Mouse (Mus musculus): Measurements from ENCODE around the gene Scp2. TPM values are rescaled to one million over a fixed set of nuclear protein-coding genes. Genes with fewer than 3 reads are reported as not detected.
A peak's percentile ranks its signal among the peaks of the same experiment; 100 is the strongest.

Scp2 gene
- polyA plus RNA-seq, 1 experiment from 2014 or later, result 349 TPM

DNA sequence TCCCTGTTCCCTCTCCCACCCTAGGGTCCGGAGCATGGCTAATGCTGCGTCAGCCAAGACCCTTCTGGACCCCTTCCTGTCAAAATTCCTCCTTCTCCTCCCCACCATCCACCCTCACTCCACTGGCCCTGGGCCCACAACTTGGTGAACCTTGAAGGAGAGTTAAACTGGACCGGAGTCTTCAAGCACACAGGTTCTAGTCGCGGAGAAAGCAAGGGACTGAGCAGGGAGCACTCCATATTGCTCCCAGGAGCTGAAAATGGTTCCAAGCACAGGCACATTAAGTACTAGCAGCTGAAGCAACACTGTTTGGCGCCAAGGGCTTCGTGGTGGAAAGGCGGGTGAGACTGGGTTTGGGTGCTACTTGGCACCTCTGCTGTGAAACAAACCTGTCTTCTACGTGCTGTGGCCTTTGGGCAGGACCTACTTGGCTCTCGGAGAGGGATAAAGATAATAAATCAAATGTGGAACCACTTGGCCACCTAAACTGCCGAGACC lies 112.4 kb downstream of the Scp2 start:
- no peak overlapping the region for H3K27ac ChIP-seq (replicated peaks)
- ATAC-seq (ENCODE audit: insufficient read depth), result no peak
- H3K4me1 ChIP-seq (replicated peaks), result peaks cover 16% of the 10 kb centered on the region
- no peaks in the 10 kb centered on the region for H3K36me3 ChIP-seq (replicated peaks)
- H3K9me3 ChIP-seq (replicated peaks), result no peaks in the 10 kb centered on the region
- WGBS (ENCODE audit: insufficient replicate concordance), result 34% methylated on average over 11 of the region's 11 CpGs
- peak overlapping the region; percentile 71 for H3K4me2 ChIP-seq
- peak overlapping the region; percentile 46 for H3K4me3 ChIP-seq (replicated peaks)
- H3K27me3 ChIP-seq, result peaks cover 70% of the 10 kb centered on the region
- H3K9ac ChIP-seq, result no peak overlapping the region

- Histone ChIP-seq H3K27ac (replicated peaks) (no peak overlapping the region), H3K27me3 (peaks cover 70% of the 10 kb centered on the region), H3K9ac (no peak overlapping the region), H3K4me1 (replicated peaks) (peaks cover 23% of the 10 kb centered on the region), H3K4me3 (replicated peaks) (peak overlapping the region; percentile 46), H3K9me3 (replicated peaks) (no peaks in the 10 kb centered on the region), H3K4me2 (peak overlapping the region; percentile 71), H3K36me3 (replicated peaks) (no peaks in the 10 kb centered on the region)
- under 1% methylated on average over 83 of the region's 86 CpGs for WGBS (ENCODE audit: insufficient replicate concordance)
- ATAC-seq (ENCODE audit: insufficient read depth), result no peak
Observed at GRCm38 (mm10) chr4:108031502-108032351, 113.1 kb downstream of the Scp2 start.

- Histone ChIP-seq H3K4me2 (peak overlapping the region; percentile 71), H3K27ac (replicated peaks) (no peak overlapping the region), H3K27me3 (peaks cover 70% of the 10 kb centered on the region), H3K9ac (no peak overlapping the region), H3K4me3 (replicated peaks) (peak overlapping the region; percentile 46), H3K4me1 (replicated peaks) (peaks cover 30% of the 10 kb centered on the region), H3K9me3 (replicated peaks) (no peaks in the 10 kb centered on the region), H3K36me3 (replicated peaks) (no peaks in the 10 kb centered on the region)
- ATAC-seq (ENCODE audit: insufficient read depth), result no peak
- WGBS (ENCODE audit: insufficient replicate concordance), result 5% methylated on average over 22 of the region's 22 CpGs
Observed at GRCm38 (mm10) chr4:108030888-108031501, 113.8 kb downstream of the Scp2 start.

GRCm38 (mm10) chr4:108026193-108026592 lies 118.6 kb downstream of the Scp2 start:
- ATAC-seq (ENCODE audit: insufficient read depth), result peak; percentile 74
- Histone ChIP-seq H3K4me3 (replicated peaks) (no peak overlapping the region), H3K4me2 (peak overlapping the region; percentile 61), H3K9ac (no peak overlapping the region), H3K4me1 (replicated peaks) (peaks cover 50% of the 10 kb centered on the region), H3K9me3 (replicated peaks) (no peaks in the 10 kb centered on the region), H3K27ac (replicated peaks) (no peak overlapping the region), H3K27me3 (peaks cover 34% of the 10 kb centered on the region), H3K36me3 (replicated peaks) (no peaks in the 10 kb centered on the region)
- 13% methylated on average over 3 of the region's 3 CpGs for WGBS (ENCODE audit: insufficient replicate concordance)

GRCm38 (mm10) chr4:108025269-108025668 lies 119.5 kb downstream of the Scp2 start:
- WGBS (ENCODE audit: insufficient replicate concordance), result 6% methylated on average over 10 of the region's 10 CpGs
- ATAC-seq (ENCODE audit: insufficient read depth), result peak; percentile 47
- Histone ChIP-seq H3K9me3 (replicated peaks) (no peaks in the 10 kb centered on the region), H3K4me2 (peak overlapping the region; percentile 61), H3K27me3 (peaks cover 25% of the 10 kb centered on the region), H3K4me1 (replicated peaks) (peaks cover 44% of the 10 kb centered on the region), H3K36me3 (replicated peaks) (no peaks in the 10 kb centered on the region), H3K27ac (replicated peaks) (0 out of 2 replicates have a peak overlapping the region, but pooled peaks have one; percentile 29), H3K4me3 (replicated peaks) (peak overlapping the region; percentile 18), H3K9ac (no peak overlapping the region)

- Histone ChIP-seq H3K4me1 (replicated peaks) (peaks cover 44% of the 10 kb centered on the region), H3K36me3 (replicated peaks) (no peaks in the 10 kb centered on the region), H3K27me3 (peaks cover 18% of the 10 kb centered on the region), H3K27ac (replicated peaks) (no peak overlapping the region), H3K9ac (no peak overlapping the region), H3K9me3 (replicated peaks) (no peaks in the 10 kb centered on the region), H3K4me2 (0 out of 2 replicates have a peak overlapping the region, but pooled peaks have one; percentile 61), H3K4me3 (replicated peaks) (no peak overlapping the region)
- 65% methylated on average over 5 of the region's 5 CpGs for WGBS (ENCODE audit: insufficient replicate concordance)
- no peak for ATAC-seq (ENCODE audit: insufficient read depth)
Observed at GRCm38 (mm10) chr4:108024641-108025040, 120.2 kb downstream of the Scp2 start.

DNA sequence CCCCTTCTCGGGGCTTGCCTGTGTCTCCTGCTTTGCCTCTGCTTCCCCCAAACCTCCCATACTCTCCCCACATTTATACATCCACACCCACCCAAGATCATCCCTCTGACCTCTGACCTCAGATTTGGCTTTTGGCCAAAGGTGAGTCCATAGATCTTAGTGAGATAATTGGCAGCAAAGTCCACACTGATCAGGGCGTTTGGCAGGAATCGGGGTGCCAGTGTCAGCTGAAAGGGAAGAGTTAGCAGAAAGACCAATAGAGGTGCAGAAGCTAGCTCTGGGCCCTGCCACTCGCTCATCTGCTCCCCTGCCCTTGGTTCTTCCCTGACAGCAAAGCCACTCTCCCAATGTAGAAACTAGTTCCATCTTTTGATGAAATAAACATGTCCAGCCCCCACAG lies 121.6 kb downstream of the Scp2 start:
- H3K4me2 ChIP-seq, result no peak overlapping the region
- no peaks in the 10 kb centered on the region for H3K36me3 ChIP-seq (replicated peaks)
- H3K9me3 ChIP-seq (replicated peaks), result no peaks in the 10 kb centered on the region
- H3K4me1 ChIP-seq (replicated peaks), result peaks cover 44% of the 10 kb centered on the region
- H3K4me3 ChIP-seq (replicated peaks), result no peak overlapping the region
- H3K27me3 ChIP-seq, result peaks cover 5% of the 10 kb centered on the region; the same call in 1 of the 2 replicates
- 60% methylated on average over 4 of the region's 4 CpGs for WGBS (ENCODE audit: insufficient replicate concordance)
- ATAC-seq (ENCODE audit: insufficient read depth), result no peak
- no peak overlapping the region for H3K9ac ChIP-seq
- H3K27ac ChIP-seq (replicated peaks), result no peak overlapping the region

- Histone ChIP-seq H3K27ac (replicated peaks) (no peak overlapping the region), H3K4me1 (replicated peaks) (peaks cover 20% of the 10 kb centered on the region)
- ATAC-seq (ENCODE audit: insufficient read depth), result no peak
Observed at GRCm38 (mm10) chr4:108020178-108020577, 124.6 kb downstream of the Scp2 start.

DNA sequence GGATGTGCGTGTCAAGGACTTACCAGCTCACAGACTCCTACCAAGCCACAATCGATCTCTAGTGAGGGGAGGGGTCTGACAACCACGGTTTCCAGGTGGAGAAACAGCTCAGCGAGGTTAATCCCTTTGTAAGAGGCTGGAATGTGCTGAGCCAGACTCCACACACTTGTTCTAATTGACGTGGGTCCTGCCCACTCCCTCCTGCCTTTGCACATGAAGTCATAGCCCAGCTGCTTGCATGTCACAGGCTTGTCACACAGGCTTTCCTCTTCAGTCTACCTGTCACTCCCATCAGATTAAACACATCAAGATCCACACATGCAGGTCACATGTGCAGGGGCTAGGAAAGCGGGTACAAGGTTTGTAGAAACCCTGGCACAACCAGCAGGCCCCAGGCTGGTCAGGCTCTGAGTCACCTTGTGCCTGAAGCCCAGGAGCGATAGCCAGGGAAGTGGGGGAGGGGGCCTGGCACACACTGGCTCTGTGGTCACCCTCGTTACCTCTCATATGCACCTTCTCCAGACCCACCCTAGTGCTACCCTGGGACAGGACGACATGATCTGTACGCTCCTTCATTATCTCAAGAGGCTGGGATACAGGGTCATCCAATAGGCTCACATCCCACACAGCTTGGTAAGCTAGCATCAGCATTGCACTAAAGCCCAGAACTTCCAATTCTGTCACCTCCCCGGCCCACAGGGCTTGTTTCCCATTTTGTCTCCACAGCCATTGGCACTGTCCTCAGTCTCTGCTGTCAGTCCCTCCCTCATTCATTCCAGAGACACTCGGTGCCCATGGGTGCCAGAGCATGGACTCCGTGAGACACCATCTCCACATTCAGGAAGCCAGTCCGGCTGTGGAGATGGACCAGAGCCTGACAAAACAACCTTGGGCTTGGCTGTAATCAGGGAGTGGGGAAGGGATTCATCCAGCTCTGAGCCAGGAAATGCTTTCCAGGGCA lies 125.6 kb downstream of the Scp2 start:
- Histone ChIP-seq H3K9me3 (replicated peaks) (no peaks in the 10 kb centered on the region), H3K9ac (no peak overlapping the region)
- 48% methylated on average over 14 of the region's 14 CpGs for WGBS (ENCODE audit: insufficient replicate concordance)

More at GRCm38 (mm10) chr4:108020178-108020577, 124.6 kb downstream of the Scp2 start:
- Histone ChIP-seq H3K36me3 (replicated peaks) (no peaks in the 10 kb centered on the region), H3K9ac (no peak overlapping the region), H3K4me2 (no peak overlapping the region), H3K27me3 (no peaks in the 10 kb centered on the region), H3K4me3 (replicated peaks) (no peak overlapping the region), H3K9me3 (replicated peaks) (no peaks in the 10 kb centered on the region)
- WGBS (ENCODE audit: insufficient replicate concordance), result 59% methylated on average over 6 of the region's 6 CpGs

GRCm38 (mm10) chr4:108018241-108018923 lies 126.4 kb downstream of the Scp2 start:
- Histone ChIP-seq H3K27me3 (no peaks in the 10 kb centered on the region), H3K27ac (replicated peaks) (no peak overlapping the region), H3K9me3 (replicated peaks) (no peaks in the 10 kb centered on the region), H3K4me3 (replicated peaks) (no peak overlapping the region), H3K4me2 (no peak overlapping the region), H3K4me1 (replicated peaks) (peaks cover 4% of the 10 kb centered on the region), H3K36me3 (replicated peaks) (no peaks in the 10 kb centered on the region), H3K9ac (no peak overlapping the region)
- no peak for ATAC-seq (ENCODE audit: insufficient read depth)
- 48% methylated on average over 10 of the region's 10 CpGs for WGBS (ENCODE audit: insufficient replicate concordance)

More for the DNA sequence above, 125.6 kb downstream of the Scp2 start:
- Histone ChIP-seq H3K27me3 (no peaks in the 10 kb centered on the region), H3K4me2 (no peak overlapping the region), H3K36me3 (replicated peaks) (no peaks in the 10 kb centered on the region), H3K27ac (replicated peaks) (no peak overlapping the region), H3K4me3 (replicated peaks) (no peak overlapping the region), H3K4me1 (replicated peaks) (peaks cover 12% of the 10 kb centered on the region)
- ATAC-seq (ENCODE audit: insufficient read depth), result no peak
